Mouse (Mus musculus): Measurements from ENCODE around the gene Rps29. TPM values are rescaled to one million over a fixed set of nuclear protein-coding genes. Genes with fewer than 3 reads are reported as not detected.

Gene Rps29
- polyA plus RNA-seq, 1 experiment: 1,436 TPM

- 9% methylated on average over 10 of the region's 10 CpGs for WGBS
- TF ChIP-seq CTCF (IDR thresholded peaks at IDR 0.05; ENCODE audit: control insufficient read depth, insufficient read depth, low read length): peak; percentile 67
- TF ChIP-seq POLR2A (IDR thresholded peaks at IDR 0.05; ENCODE audit: borderline replicate concordance, control insufficient read depth, low read depth, low read length): no peak
- Histone ChIP-seq H3K27ac (ENCODE audit: control insufficient read depth, insufficient read depth, low read depth, low read length, poor library complexity) (no peak overlapping the region), H3K4me1 (ENCODE audit: control insufficient read depth, insufficient read depth, low read length) (no peaks in the 10 kb centered on the region; the same call in 1 of the 2 replicates), H3K4me3 (replicated peaks; ENCODE audit: control insufficient read depth, low read depth, low read length) (no peak overlapping the region)
Measured at GRCm38 (mm10) chr12:69131981-69132380, 27.0 kb downstream of the Rps29 start.

GRCm38 (mm10) chr12:69131267-69131666 is 27.7 kb downstream of the Rps29 start:
- Histone ChIP-seq H3K4me3 (replicated peaks; ENCODE audit: control insufficient read depth, low read depth, low read length) (no peak overlapping the region), H3K4me1 (ENCODE audit: control insufficient read depth, insufficient read depth, low read length) (no peaks in the 10 kb centered on the region; the same call in 1 of the 2 replicates), H3K27ac (ENCODE audit: control insufficient read depth, insufficient read depth, low read depth, low read length, poor library complexity) (no peak overlapping the region)
- 30% methylated on average over 6 of the region's 6 CpGs for WGBS
- TF ChIP-seq CTCF (IDR thresholded peaks at IDR 0.05; ENCODE audit: control insufficient read depth, insufficient read depth, low read length) (no peak), POLR2A (IDR thresholded peaks at IDR 0.05; ENCODE audit: borderline replicate concordance, control insufficient read depth, low read depth, low read length) (no peak)

- 62% methylated on average over 12 of the region's 12 CpGs for WGBS
- no peaks in the 10 kb centered on the region; the same call in 1 of the 2 replicates for H3K4me1 ChIP-seq (ENCODE audit: control insufficient read depth, insufficient read depth, low read length)
- TF ChIP-seq CTCF (IDR thresholded peaks at IDR 0.05; ENCODE audit: control insufficient read depth, insufficient read depth, low read length): no peak
- TF ChIP-seq POLR2A (IDR thresholded peaks at IDR 0.05; ENCODE audit: borderline replicate concordance, control insufficient read depth, low read depth, low read length): no peak
- H3K27ac ChIP-seq (ENCODE audit: control insufficient read depth, insufficient read depth, low read depth, low read length, poor library complexity): no peak overlapping the region
- no peak overlapping the region for H3K4me3 ChIP-seq (replicated peaks; ENCODE audit: control insufficient read depth, low read depth, low read length)
Measured at GRCm38 (mm10) chr12:69130486-69130885, 28.5 kb downstream of the Rps29 start.

GRCm38 (mm10) chr12:69129634-69130310 is 29.2 kb downstream of the Rps29 start:
- no peak overlapping the region for H3K4me3 ChIP-seq (replicated peaks; ENCODE audit: control insufficient read depth, low read depth, low read length)
- no peak for TF ChIP-seq CTCF (IDR thresholded peaks at IDR 0.05; ENCODE audit: control insufficient read depth, insufficient read depth, low read length)
- no peak for TF ChIP-seq POLR2A (IDR thresholded peaks at IDR 0.05; ENCODE audit: borderline replicate concordance, control insufficient read depth, low read depth, low read length)
- WGBS: 60% methylated on average over 18 of the region's 18 CpGs
- no peaks in the 10 kb centered on the region; the same call in 1 of the 2 replicates for H3K4me1 ChIP-seq (ENCODE audit: control insufficient read depth, insufficient read depth, low read length)
- no peak overlapping the region for H3K27ac ChIP-seq (ENCODE audit: control insufficient read depth, insufficient read depth, low read depth, low read length, poor library complexity)

GRCm38 (mm10) chr12:69127626-69128025 is 31.4 kb downstream of the Rps29 start:
- Histone ChIP-seq H3K4me1 (ENCODE audit: control insufficient read depth, insufficient read depth, low read length) (no peaks in the 10 kb centered on the region), H3K27ac (ENCODE audit: control insufficient read depth, insufficient read depth, low read depth, low read length, poor library complexity) (no peak overlapping the region), H3K4me3 (replicated peaks; ENCODE audit: control insufficient read depth, low read depth, low read length) (no peak overlapping the region)
- TF ChIP-seq CTCF (IDR thresholded peaks at IDR 0.05; ENCODE audit: control insufficient read depth, insufficient read depth, low read length): no peak
- no peak for TF ChIP-seq POLR2A (IDR thresholded peaks at IDR 0.05; ENCODE audit: borderline replicate concordance, control insufficient read depth, low read depth, low read length)
- 83% methylated on average over 3 of the region's 3 CpGs for WGBS

- Histone ChIP-seq H3K27ac (ENCODE audit: control insufficient read depth, insufficient read depth, low read depth, low read length, poor library complexity) (no peak overlapping the region), H3K4me1 (ENCODE audit: control insufficient read depth, insufficient read depth, low read length) (no peaks in the 10 kb centered on the region), H3K4me3 (replicated peaks; ENCODE audit: control insufficient read depth, low read depth, low read length) (no peak overlapping the region)
- WGBS: 71% methylated on average over 5 of the region's 5 CpGs
- TF ChIP-seq CTCF (IDR thresholded peaks at IDR 0.05; ENCODE audit: control insufficient read depth, insufficient read depth, low read length) (peak; percentile 70), POLR2A (IDR thresholded peaks at IDR 0.05; ENCODE audit: borderline replicate concordance, control insufficient read depth, low read depth, low read length) (no peak)
Measured at GRCm38 (mm10) chr12:69127170-69127569, 31.8 kb downstream of the Rps29 start.

GRCm38 (mm10) chr12:69125066-69125465 is 33.9 kb downstream of the Rps29 start:
- TF ChIP-seq POLR2A (IDR thresholded peaks at IDR 0.05; ENCODE audit: borderline replicate concordance, control insufficient read depth, low read depth, low read length) (no peak), CTCF (IDR thresholded peaks at IDR 0.05; ENCODE audit: control insufficient read depth, insufficient read depth, low read length) (no peak)
- no peak overlapping the region for H3K4me3 ChIP-seq (replicated peaks; ENCODE audit: control insufficient read depth, low read depth, low read length)
- 66% methylated on average over 5 of the region's 5 CpGs for WGBS
- no peak overlapping the region for H3K27ac ChIP-seq (ENCODE audit: control insufficient read depth, insufficient read depth, low read depth, low read length, poor library complexity)
- H3K4me1 ChIP-seq (ENCODE audit: control insufficient read depth, insufficient read depth, low read length): no peaks in the 10 kb centered on the region

GRCm38 (mm10) chr12:69122801-69123200 is 36.2 kb downstream of the Rps29 start:
- no peaks in the 10 kb centered on the region for H3K4me1 ChIP-seq (ENCODE audit: control insufficient read depth, insufficient read depth, low read length)
- no peak overlapping the region for H3K4me3 ChIP-seq (replicated peaks; ENCODE audit: control insufficient read depth, low read depth, low read length)
- TF ChIP-seq CTCF (IDR thresholded peaks at IDR 0.05; ENCODE audit: control insufficient read depth, insufficient read depth, low read length): no peak
- 78% methylated on average over 11 of the region's 11 CpGs for WGBS
- H3K27ac ChIP-seq (ENCODE audit: control insufficient read depth, insufficient read depth, low read depth, low read length, poor library complexity): no peak overlapping the region

GRCm38 (mm10) chr12:69119908-69120307 is 39.1 kb downstream of the Rps29 start:
- 81% methylated on average over 6 of the region's 6 CpGs for WGBS
- no peak overlapping the region for H3K27ac ChIP-seq (ENCODE audit: control insufficient read depth, insufficient read depth, low read depth, low read length, poor library complexity)
- H3K4me1 ChIP-seq (ENCODE audit: control insufficient read depth, insufficient read depth, low read length): no peaks in the 10 kb centered on the region; the same call in 1 of the 2 replicates
- TF ChIP-seq POLR2A (IDR thresholded peaks at IDR 0.05; ENCODE audit: borderline replicate concordance, control insufficient read depth, low read depth, low read length): no peak
- no peak for TF ChIP-seq CTCF (IDR thresholded peaks at IDR 0.05; ENCODE audit: control insufficient read depth, insufficient read depth, low read length)
- no peak overlapping the region for H3K4me3 ChIP-seq (replicated peaks; ENCODE audit: control insufficient read depth, low read depth, low read length)

Other genes starting within 250 kb of the Rps29 start
- 14.2 and 17.3 TPM in 2 replicates for gene Lrr1, start 9.6 kb upstream of the Rps29 start, polyA plus RNA-seq (2011; ENCODE audit: insufficient read depth, insufficient read length, low replicate concordance, missing spikeins)
- 622 and 901 TPM in 2 replicates for gene Rpl36al, start 24.9 kb upstream of the Rps29 start, polyA plus RNA-seq (2011; ENCODE audit: insufficient read depth, insufficient read length, low replicate concordance, missing spikeins)
- gene Mgat2, start 25.0 kb upstream of the Rps29 start, polyA plus RNA-seq (2011; ENCODE audit: insufficient read depth, insufficient read length, low replicate concordance, missing spikeins): 7.5 and 13.2 TPM in 2 replicates
- 3.0 TPM in 1 of 2 replicates, not detected in the other for gene Gm49383, start 37.9 kb upstream of the Rps29 start, polyA plus RNA-seq (2011; ENCODE audit: insufficient read depth, insufficient read length, low replicate concordance, missing spikeins)
- 2.1 and 3.1 TPM in 2 replicates for gene Dnaaf2, start 39.2 kb upstream of the Rps29 start, polyA plus RNA-seq (2011; ENCODE audit: insufficient read depth, insufficient read length, low replicate concordance, missing spikeins)
- gene Gm49384, start 45.1 kb upstream of the Rps29 start, polyA plus RNA-seq (2011; ENCODE audit: insufficient read depth, insufficient read length, low replicate concordance, missing spikeins): 22.6 and 26.6 TPM in 2 replicates
- gene Pole2, start 69.0 kb upstream of the Rps29 start, polyA plus RNA-seq (2011; ENCODE audit: insufficient read depth, insufficient read length, low replicate concordance, missing spikeins): 9.1 and 16.1 TPM in 2 replicates
- gene Klhdc1, start 82.0 kb upstream of the Rps29 start, polyA plus RNA-seq (2011; ENCODE audit: insufficient read depth, insufficient read length, low replicate concordance, missing spikeins): 1.9 TPM in 1 of 2 replicates, not detected in the other
- gene Klhdc2, start 137.5 kb upstream of the Rps29 start, polyA plus RNA-seq (2011; ENCODE audit: insufficient read depth, insufficient read length, low replicate concordance, missing spikeins): 26.7 and 27.7 TPM in 2 replicates
- 28.9 and 43.5 TPM in 2 replicates for gene Nemf, start 198.0 kb upstream of the Rps29 start, polyA plus RNA-seq (2011; ENCODE audit: insufficient read depth, insufficient read length, low replicate concordance, missing spikeins)
- 48.1 and 48.4 TPM in 2 replicates for gene Arf6, start 213.0 kb upstream of the Rps29 start, polyA plus RNA-seq (2011; ENCODE audit: insufficient read depth, insufficient read length, low replicate concordance, missing spikeins)
- gene Gm9887, start 213.3 kb upstream of the Rps29 start, polyA plus RNA-seq (2011; ENCODE audit: insufficient read depth, insufficient read length, low replicate concordance, missing spikeins): not detected in 2 replicates